Mouse (Mus musculus): ENCODE results near the gene Tbc1d24.

Tbc1d24 gene

GRCm38 (mm10) chr17:24173423-24173822, 31.9 kb downstream of the Tbc1d24 start:
- peak; percentile 87 for DNase-seq (ENCODE audit: low read depth, low spot score)

- no peak for DNase-seq (ENCODE audit: low read depth, low spot score)
Observed at GRCm38 (mm10) chr17:24171738-24172137, 33.6 kb downstream of the Tbc1d24 start.

GRCm38 (mm10) chr17:24170729-24171128, 34.6 kb downstream of the Tbc1d24 start:
- peak; percentile 66 for DNase-seq (ENCODE audit: low read depth, low spot score)

- DNase-seq (ENCODE audit: low read depth, low spot score) = no peak
Observed at GRCm38 (mm10) chr17:24170125-24170524, 35.2 kb downstream of the Tbc1d24 start.

- DNase-seq (ENCODE audit: low read depth, low spot score) = peak; percentile 97
Observed at GRCm38 (mm10) chr17:24169317-24170065, 35.9 kb downstream of the Tbc1d24 start, which contains the start of gene Atp6v0c. TSS of gene Atp6v0c (minus strand) at chr17:24169702.

GRCm38 (mm10) chr17:24168590-24169277, 36.6 kb downstream of the Tbc1d24 start:
- peak; percentile 84 for DNase-seq (ENCODE audit: low read depth, low spot score)

GRCm38 (mm10) chr17:24167891-24168505, 37.4 kb downstream of the Tbc1d24 start:
- DNase-seq (ENCODE audit: low read depth, low spot score) = no peak

- DNase-seq (ENCODE audit: low read depth, low spot score) = no peak
Observed at GRCm38 (mm10) chr17:24167120-24167519, 38.2 kb downstream of the Tbc1d24 start.

GRCm38 (mm10) chr17:24164566-24165259, 40.6 kb downstream of the Tbc1d24 start:
- DNase-seq (ENCODE audit: low read depth, low spot score) = peak; percentile 53

- DNase-seq (ENCODE audit: low read depth, low spot score) = peak; percentile 99
Observed at GRCm38 (mm10) chr17:24163176-24163962, 42.0 kb downstream of the Tbc1d24 start, which contains the start of gene Amdhd2. TSS of gene Amdhd2 (minus strand) at chr17:24163766.

GRCm38 (mm10) chr17:24162584-24163175, 42.7 kb downstream of the Tbc1d24 start:
- peak; percentile 70 for DNase-seq (ENCODE audit: low read depth, low spot score)

- DNase-seq (ENCODE audit: low read depth, low spot score) = peak; percentile 67
Observed at GRCm38 (mm10) chr17:24161466-24161865, 43.9 kb downstream of the Tbc1d24 start.

GRCm38 (mm10) chr17:24157526-24157925, 47.8 kb downstream of the Tbc1d24 start:
- DNase-seq (ENCODE audit: low read depth, low spot score) = no peak

- no peak for DNase-seq (ENCODE audit: low read depth, low spot score)
Observed at GRCm38 (mm10) chr17:24157121-24157520, 48.2 kb downstream of the Tbc1d24 start.

GRCm38 (mm10) chr17:24156394-24156793, 49.0 kb downstream of the Tbc1d24 start:
- no peak for DNase-seq (ENCODE audit: low read depth, low spot score)

- no peak for DNase-seq (ENCODE audit: low read depth, low spot score)
Observed at GRCm38 (mm10) chr17:24155742-24156141, 49.6 kb downstream of the Tbc1d24 start.

GRCm38 (mm10) chr17:24154463-24154862, 50.9 kb downstream of the Tbc1d24 start:
- no peak for DNase-seq (ENCODE audit: low read depth, low spot score)

- peak; percentile 97 for DNase-seq (ENCODE audit: low read depth, low spot score)
Observed at GRCm38 (mm10) chr17:24151890-24152563, 53.3 kb downstream of the Tbc1d24 start.

GRCm38 (mm10) chr17:24151382-24151781, 54.0 kb downstream of the Tbc1d24 start:
- peak; percentile 66 for DNase-seq (ENCODE audit: low read depth, low spot score)

GRCm38 (mm10) chr17:24150824-24151223, 54.5 kb downstream of the Tbc1d24 start, which contains the start of gene Pdpk1:
TSS of gene Pdpk1 (minus strand) at chr17:24150924.
- DNase-seq (ENCODE audit: low read depth, low spot score) = no peak

All from ZHBTc4 (cell line).